Mouse (Mus musculus) CH12.LX (cell line): ENCODE measurements at regions not wholly inside any gene's neighbourhood (a gene's known extent, or its start where the extent isn't known, plus 50 kb on each side); places are given as distances from the start of the nearest gene placed in this dataset.

Source experiments
- POLR2A ChIP-seq: IDR thresholded peaks from 2 replicates; pipeline ENCODE4 v1.6.1; 2011; ENCODE audit warnings: low read depth, mild to moderate bottlenecking, improper control_type of control experiment, low read length
- RAD21 ChIP-seq: IDR thresholded peaks from 2 replicates; pipeline ENCODE4 v1.6.1; 2011; ENCODE audit warnings: low read depth, mild to moderate bottlenecking, low read length, improper control_type of control experiment, moderate library complexity

GRCm38 (mm10) chr16:12611106-12611505, 498.4 kb upstream of the Ercc4 start:
- TF ChIP-seq RAD21 = no peak
- no peak for TF ChIP-seq POLR2A
